Mouse (Mus musculus): ENCODE results near the gene Cers5. TPM values are rescaled to one million over a fixed set of nuclear protein-coding genes. Genes with fewer than 3 reads are reported as not detected.
A peak's percentile ranks its signal among the peaks of the same experiment; 100 is the strongest.

The Cers5 gene
- polyA plus RNA-seq, 1 experiment from 2014 or later = 61.6 TPM

DNA sequence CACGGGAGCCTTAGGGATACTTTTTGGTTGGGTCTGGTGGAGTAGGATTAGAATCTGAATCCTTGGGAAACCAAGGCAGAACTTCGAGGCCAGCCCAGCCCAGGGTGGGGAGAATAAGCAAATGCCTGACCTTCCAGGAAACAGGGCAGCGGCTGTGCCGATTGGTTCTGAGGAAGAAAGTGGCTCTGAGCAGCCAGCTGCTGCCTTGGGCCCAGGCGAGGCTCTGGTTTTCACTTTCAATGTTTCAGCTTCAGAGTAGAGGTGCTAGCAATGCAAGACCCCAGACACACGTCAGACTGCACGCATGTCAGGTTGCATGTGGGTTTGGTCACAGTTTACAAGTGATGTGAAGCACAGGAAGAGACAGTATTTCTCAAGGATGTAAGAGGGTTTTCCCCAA lies 39.4 kb upstream of the Cers5 start:
- Histone ChIP-seq H3K36me3 (ENCODE audit: control insufficient read depth, insufficient read depth, low read length) (no peaks in the 10 kb centered on the region), H3K4me1 (replicated peaks; ENCODE audit: control insufficient read depth, insufficient read depth, low read length) (no peaks in the 10 kb centered on the region), H3K27me3 (ENCODE audit: control insufficient read depth, insufficient read depth, low read length) (no peaks in the 10 kb centered on the region), H3K9ac (ENCODE audit: low read depth, low read length) (no peak overlapping the region), H3K9me3 (ENCODE audit: control insufficient read depth, low read length) (no peaks in the 10 kb centered on the region), H3K4me2 (replicated peaks; ENCODE audit: low read depth, low read length) (no peak overlapping the region), H3K4me3 (ENCODE audit: low read depth, low read length) (no peak overlapping the region), H3K27ac (ENCODE audit: low read depth, low read length) (no peak overlapping the region)
- DNase-seq (ENCODE audit: low spot score) (no peak), ATAC-seq (ENCODE audit: low FRiP score) (no peak)
- 76% methylated on average over 7 of the region's 7 CpGs for WGBS

DNA sequence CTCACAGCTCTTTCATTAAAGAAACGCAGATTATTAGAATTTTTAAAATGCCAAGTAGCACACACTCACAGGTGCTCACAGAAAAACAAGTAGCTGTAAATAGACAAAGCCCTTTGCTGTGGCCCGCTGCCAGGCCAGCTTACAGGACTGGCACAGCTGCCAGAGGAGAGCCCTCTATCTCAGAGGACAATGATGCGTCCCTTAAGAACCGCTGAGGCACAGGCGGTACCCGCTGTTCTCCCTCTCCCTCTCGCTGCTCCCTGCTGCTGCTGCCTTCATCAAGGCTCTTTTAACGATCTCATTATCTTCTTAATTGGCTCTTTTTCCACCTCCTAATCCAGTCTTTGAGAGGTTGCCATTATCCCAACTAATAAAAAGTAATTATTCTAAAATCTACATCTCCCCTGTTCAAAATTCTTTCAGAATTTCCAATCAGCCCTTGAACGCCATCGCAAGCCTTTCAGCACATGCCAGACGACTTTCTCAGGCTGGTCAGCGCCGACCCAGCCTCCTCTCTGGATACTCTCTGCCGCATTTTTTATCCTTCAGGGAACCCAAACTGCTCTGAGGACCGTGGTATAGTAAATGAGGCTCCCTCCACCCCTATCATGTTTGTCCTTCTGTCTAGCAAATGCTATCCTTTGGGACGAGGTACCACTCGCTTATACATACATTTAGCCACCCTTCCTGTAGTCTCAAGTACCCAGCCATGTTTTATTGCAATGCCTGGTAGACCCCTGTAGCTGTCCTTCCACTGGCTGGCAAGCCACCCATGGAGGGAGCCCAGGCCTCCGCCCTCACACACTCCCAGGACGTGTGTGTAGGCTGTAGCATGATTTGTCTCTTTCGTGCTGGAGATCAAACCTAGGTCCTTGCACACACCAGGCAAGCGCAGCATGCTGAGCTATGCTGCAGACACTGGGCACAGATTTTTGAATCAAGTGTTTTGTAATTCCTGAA lies 35.4 kb upstream of the Cers5 start:
- DNase-seq (ENCODE audit: low spot score) (peak; percentile 35), ATAC-seq (ENCODE audit: low FRiP score) (no peak)
- Histone ChIP-seq H3K36me3 (ENCODE audit: control insufficient read depth, insufficient read depth, low read length) (no peaks in the 10 kb centered on the region), H3K4me1 (replicated peaks; ENCODE audit: control insufficient read depth, insufficient read depth, low read length) (no peaks in the 10 kb centered on the region), H3K9me3 (ENCODE audit: control insufficient read depth, low read length) (no peaks in the 10 kb centered on the region), H3K27ac (ENCODE audit: low read depth, low read length) (no peak overlapping the region; the same call in 1 of the 2 replicates), H3K4me2 (replicated peaks; ENCODE audit: low read depth, low read length) (no peak overlapping the region), H3K27me3 (ENCODE audit: control insufficient read depth, insufficient read depth, low read length) (no peaks in the 10 kb centered on the region), H3K9ac (ENCODE audit: low read depth, low read length) (no peak overlapping the region), H3K4me3 (ENCODE audit: low read depth, low read length) (no peak overlapping the region)
- WGBS = 45% methylated on average over 21 of the region's 21 CpGs

DNA sequence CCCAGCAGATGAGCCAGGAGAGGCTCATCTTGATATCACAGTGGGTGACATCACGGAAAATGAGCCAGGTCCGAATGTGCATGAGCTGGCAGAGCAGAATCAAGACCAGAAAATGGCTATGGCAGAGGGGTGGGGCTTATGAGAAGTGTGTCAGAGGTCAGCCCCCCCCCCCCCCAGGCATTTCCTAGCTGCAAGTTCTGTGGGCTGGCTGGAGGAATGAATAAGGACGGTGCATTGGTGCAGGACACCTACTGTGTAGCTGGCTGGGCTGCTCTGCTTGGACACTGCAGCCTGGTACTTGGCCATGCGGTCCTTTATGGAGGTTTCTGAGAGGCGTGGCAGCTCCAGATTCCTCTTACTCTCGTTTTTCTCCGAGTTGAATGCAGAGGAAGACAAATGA lies 33.5 kb upstream of the Cers5 start:
- Histone ChIP-seq H3K36me3 (ENCODE audit: control insufficient read depth, insufficient read depth, low read length) (no peaks in the 10 kb centered on the region), H3K27ac (ENCODE audit: low read depth, low read length) (no peak overlapping the region)
- ATAC-seq (ENCODE audit: low FRiP score) = no peak

DNA sequence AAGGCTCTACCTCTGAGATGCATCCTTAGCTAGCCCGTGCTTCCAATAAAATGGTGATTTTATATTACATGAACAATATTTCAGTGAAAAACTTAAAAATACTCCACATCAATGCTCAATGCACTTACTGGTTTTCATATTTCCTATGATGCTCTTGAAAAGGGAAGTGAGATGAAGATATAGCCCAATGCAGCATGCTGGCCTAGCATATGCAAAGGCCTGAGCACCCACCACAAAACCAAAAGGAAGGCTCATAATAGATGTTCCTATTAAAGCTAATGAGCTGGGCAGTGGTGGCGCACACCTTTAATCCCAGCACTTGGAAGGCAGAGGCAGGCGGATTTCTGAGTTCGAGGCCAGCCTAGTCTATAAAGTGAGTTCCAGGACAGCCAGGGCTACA lies 33.0 kb upstream of the Cers5 start:
- no peaks in the 10 kb centered on the region for H3K9me3 ChIP-seq (ENCODE audit: control insufficient read depth, low read length)
- 92% methylated on average over 4 of the region's 4 CpGs for WGBS
- no peak overlapping the region for H3K9ac ChIP-seq (ENCODE audit: low read depth, low read length)
- DNase-seq (ENCODE audit: low spot score) (no peak), ATAC-seq (ENCODE audit: low FRiP score) (no peak)
- no peaks in the 10 kb centered on the region for H3K36me3 ChIP-seq (ENCODE audit: control insufficient read depth, insufficient read depth, low read length)
- no peak overlapping the region for H3K4me2 ChIP-seq (replicated peaks; ENCODE audit: low read depth, low read length)
- H3K27me3 ChIP-seq (ENCODE audit: control insufficient read depth, insufficient read depth, low read length) = no peaks in the 10 kb centered on the region
- no peak overlapping the region for H3K4me3 ChIP-seq (ENCODE audit: low read depth, low read length)
- H3K4me1 ChIP-seq (replicated peaks; ENCODE audit: control insufficient read depth, insufficient read depth, low read length) = no peaks in the 10 kb centered on the region; the same call in 1 of the 2 replicates
- no peak overlapping the region for H3K27ac ChIP-seq (ENCODE audit: low read depth, low read length)

More for the DNA sequence above, 33.5 kb upstream of the Cers5 start:
- Histone ChIP-seq H3K4me1 (replicated peaks; ENCODE audit: control insufficient read depth, insufficient read depth, low read length) (no peaks in the 10 kb centered on the region; the same call in 1 of the 2 replicates), H3K9ac (ENCODE audit: low read depth, low read length) (no peak overlapping the region), H3K4me2 (replicated peaks; ENCODE audit: low read depth, low read length) (no peak overlapping the region), H3K4me3 (ENCODE audit: low read depth, low read length) (no peak overlapping the region), H3K27me3 (ENCODE audit: control insufficient read depth, insufficient read depth, low read length) (no peaks in the 10 kb centered on the region), H3K9me3 (ENCODE audit: control insufficient read depth, low read length) (no peaks in the 10 kb centered on the region)
- peak; percentile 33 for DNase-seq (ENCODE audit: low spot score)
- WGBS = 25% methylated on average over 6 of the region's 7 CpGs

GRCm38 (mm10) chr15:99803186-99803644 lies 30.5 kb upstream of the Cers5 start:
- WGBS = 32% methylated on average over 6 of the region's 6 CpGs
- no peaks in the 10 kb centered on the region for H3K9me3 ChIP-seq (ENCODE audit: control insufficient read depth, low read length)
- ATAC-seq (ENCODE audit: low FRiP score) = no peak
- DNase-seq (ENCODE audit: low spot score) = peak; percentile 26
- H3K4me1 ChIP-seq (replicated peaks; ENCODE audit: control insufficient read depth, insufficient read depth, low read length) = no peaks in the 10 kb centered on the region; the same call in 1 of the 2 replicates
- H3K9ac ChIP-seq (ENCODE audit: low read depth, low read length) = no peak overlapping the region
- H3K27me3 ChIP-seq (ENCODE audit: control insufficient read depth, insufficient read depth, low read length) = no peaks in the 10 kb centered on the region
- no peak overlapping the region for H3K27ac ChIP-seq (ENCODE audit: low read depth, low read length)
- H3K4me3 ChIP-seq (ENCODE audit: low read depth, low read length) = no peak overlapping the region
- no peak overlapping the region for H3K4me2 ChIP-seq (replicated peaks; ENCODE audit: low read depth, low read length)
- no peaks in the 10 kb centered on the region for H3K36me3 ChIP-seq (ENCODE audit: control insufficient read depth, insufficient read depth, low read length)

DNA sequence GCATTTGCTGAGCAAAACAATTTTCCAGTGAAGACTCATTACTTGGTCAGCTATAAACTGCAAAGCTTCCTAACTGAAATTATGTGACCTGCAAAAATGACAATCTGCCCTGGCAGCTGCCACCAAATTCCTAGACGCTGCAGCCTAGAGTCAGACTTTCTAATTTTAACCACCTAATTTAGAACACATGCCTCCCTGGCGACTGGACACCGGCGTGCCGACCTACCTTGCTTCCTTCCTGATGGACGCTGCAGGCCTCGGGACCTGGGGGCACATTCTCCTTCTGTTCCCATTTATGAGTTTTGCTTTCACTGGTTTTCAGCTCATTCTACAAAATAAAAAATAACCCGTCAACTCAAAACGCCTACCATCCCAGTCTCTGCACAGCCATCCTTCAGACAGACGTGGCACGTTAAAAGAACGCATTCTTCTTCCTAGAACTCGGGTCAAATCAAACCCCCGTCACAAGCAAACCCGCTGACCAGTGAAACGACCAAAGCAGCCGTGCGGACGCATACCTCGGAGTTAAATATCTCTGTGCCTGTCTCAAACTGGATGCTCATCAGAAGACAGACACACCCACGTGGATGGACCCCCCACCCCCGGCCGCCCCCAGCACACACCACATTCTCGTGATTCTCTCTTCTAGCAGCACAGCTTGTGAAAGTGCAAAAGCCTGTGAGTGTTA lies 29.3 kb upstream of the Cers5 start:
- H3K9me3 ChIP-seq (ENCODE audit: control insufficient read depth, low read length) = no peaks in the 10 kb centered on the region
- H3K4me2 ChIP-seq (replicated peaks; ENCODE audit: low read depth, low read length) = no peak overlapping the region
- no peak overlapping the region for H3K4me3 ChIP-seq (ENCODE audit: low read depth, low read length)
- no peak for DNase-seq (ENCODE audit: low spot score)
- H3K36me3 ChIP-seq (ENCODE audit: control insufficient read depth, insufficient read depth, low read length) = no peaks in the 10 kb centered on the region
- no peaks in the 10 kb centered on the region; the same call in 1 of the 2 replicates for H3K4me1 ChIP-seq (replicated peaks; ENCODE audit: control insufficient read depth, insufficient read depth, low read length)
- no peak overlapping the region for H3K27ac ChIP-seq (ENCODE audit: low read depth, low read length)
- H3K9ac ChIP-seq (ENCODE audit: low read depth, low read length) = no peak overlapping the region
- ATAC-seq (ENCODE audit: low FRiP score) = no peak
- 28% methylated on average over 24 of the region's 24 CpGs for WGBS
- no peaks in the 10 kb centered on the region for H3K27me3 ChIP-seq (ENCODE audit: control insufficient read depth, insufficient read depth, low read length)

DNA sequence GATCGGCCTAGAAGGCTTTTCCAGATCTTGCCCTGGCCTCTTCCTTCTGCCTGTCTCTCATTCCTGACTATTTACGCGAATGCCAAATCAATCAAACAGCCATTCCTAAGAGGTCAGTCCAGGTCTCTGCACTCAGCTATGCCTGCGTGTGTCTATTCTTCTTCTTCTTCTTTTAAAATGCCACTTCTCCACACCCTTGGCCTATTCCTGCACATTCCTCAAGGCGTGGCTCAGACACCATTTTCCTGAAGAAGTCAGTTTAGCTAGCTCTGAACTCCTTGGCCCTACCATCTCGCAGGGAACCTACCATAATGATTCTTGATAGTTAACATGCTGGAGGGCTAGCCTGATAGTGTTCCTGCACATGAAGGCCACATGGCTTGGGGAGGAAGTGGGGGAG lies 27.0 kb upstream of the Cers5 start:
- Histone ChIP-seq H3K9me3 (ENCODE audit: control insufficient read depth, low read length) (no peaks in the 10 kb centered on the region), H3K27ac (ENCODE audit: low read depth, low read length) (no peak overlapping the region), H3K27me3 (ENCODE audit: control insufficient read depth, insufficient read depth, low read length) (no peaks in the 10 kb centered on the region), H3K9ac (ENCODE audit: low read depth, low read length) (no peak overlapping the region), H3K4me3 (ENCODE audit: low read depth, low read length) (no peak overlapping the region), H3K4me1 (replicated peaks; ENCODE audit: control insufficient read depth, insufficient read depth, low read length) (no peaks in the 10 kb centered on the region; the same call in 1 of the 2 replicates), H3K4me2 (replicated peaks; ENCODE audit: low read depth, low read length) (no peak overlapping the region), H3K36me3 (ENCODE audit: control insufficient read depth, insufficient read depth, low read length) (no peaks in the 10 kb centered on the region)
- WGBS = 59% methylated on average over 6 of the region's 6 CpGs
- DNase-seq (ENCODE audit: low spot score) (no peak), ATAC-seq (ENCODE audit: low FRiP score) (no peak)

GRCm38 (mm10) chr15:99797898-99798297 lies 25.2 kb upstream of the Cers5 start:
- H3K36me3 ChIP-seq (ENCODE audit: control insufficient read depth, insufficient read depth, low read length) = no peaks in the 10 kb centered on the region
- no peak overlapping the region for H3K4me2 ChIP-seq (replicated peaks; ENCODE audit: low read depth, low read length)
- 94% methylated on average over 5 of the region's 5 CpGs for WGBS
- H3K27me3 ChIP-seq (ENCODE audit: control insufficient read depth, insufficient read depth, low read length) = no peaks in the 10 kb centered on the region
- no peak overlapping the region for H3K4me3 ChIP-seq (ENCODE audit: low read depth, low read length)
- ATAC-seq (ENCODE audit: low FRiP score) (no peak), DNase-seq (ENCODE audit: low spot score) (no peak)
- no peak overlapping the region for H3K9ac ChIP-seq (ENCODE audit: low read depth, low read length)
- H3K4me1 ChIP-seq (replicated peaks; ENCODE audit: control insufficient read depth, insufficient read depth, low read length) = no peaks in the 10 kb centered on the region; the same call in 1 of the 2 replicates
- H3K9me3 ChIP-seq (ENCODE audit: control insufficient read depth, low read length) = no peaks in the 10 kb centered on the region
- H3K27ac ChIP-seq (ENCODE audit: low read depth, low read length) = no peak overlapping the region

Data from hindbrain, embryonic 11.5 days (tissue).